Mouse (Mus musculus): ENCODE data around the gene Arl16.

GRCm38 (mm10) chr11:120507611-120508289 is 40.3 kb upstream of the Arl16 start:
- no peak for TF ChIP-seq CTCF (IDR thresholded peaks at IDR 0.05)
- no peak for TF ChIP-seq POLR2A (IDR thresholded peaks at IDR 0.05; ENCODE audit: insufficient read depth, low read depth, low read length)
